ENCODE assay signal across 34 mouse cellular contexts in genomic region chr6:128641116-128641716, GRCm38 (mm10). TPM values are rescaled to one million over a fixed set of nuclear protein-coding genes. Genes with fewer than 3 reads are reported as not detected.
DNase-seq lines count a peak whose midpoint lies in the region; ATAC-seq and TF ChIP-seq lines count a peak whose summit lies in the region.
"Had no signal": no experiment of that assay in that cellular context is flagged by ENCODE, and none has a peak within 500 bp of the region (broad histone marks: within the 10 kb centered on the region; RNA-seq: fewer than 3 reads in every experiment).

No protein-coding gene starts in this region.

- no peaks in the 10 kb centered on the region for H3K36me3 ChIP-seq in intestine, postnatal 0 days (ENCODE audit: control insufficient read depth, insufficient read depth)
- 0 out of 2 replicates have a peak, but pooled peaks cover 1% of the 10 kb centered on the region for H3K36me3 ChIP-seq in small intestine, adult 2 months (ENCODE audit: control insufficient read depth, insufficient read depth, low read length)
- H3K36me3 ChIP-seq: embryonic facial prominence, embryonic 10.5 days; embryonic facial prominence, embryonic 13.5 days; forebrain, embryonic 12.5 days; forebrain, embryonic 15.5 days; G1E; heart, embryonic 10.5 days; heart, embryonic 13.5 days; hindbrain, embryonic 12.5 days had no signal

- no peaks in the 10 kb centered on the region; the same call in 1 of the 2 replicates for H3K9me3 ChIP-seq in intestine, postnatal 0 days (ENCODE audit: control insufficient read depth)
- H3K9me3 ChIP-seq: embryonic facial prominence, embryonic 10.5 days; embryonic facial prominence, embryonic 13.5 days; forebrain, embryonic 12.5 days; heart, embryonic 10.5 days; hindbrain, embryonic 12.5 days had no signal

- H3K9ac ChIP-seq in intestine, postnatal 0 days (ENCODE audit: low read depth, low read length): no peak overlapping the region
- H3K9ac ChIP-seq: embryonic facial prominence, embryonic 13.5 days; forebrain, embryonic 12.5 days; forebrain, embryonic 15.5 days; heart, embryonic 13.5 days; hindbrain, embryonic 12.5 days had no signal

- no peak for TF ChIP-seq CTCF in intestine, postnatal 0 days (IDR thresholded peaks at IDR 0.05; ENCODE audit: low read depth)
- no peak for TF ChIP-seq CTCF in small intestine, adult 2 months (IDR thresholded peaks at IDR 0.05; ENCODE audit: extremely low read depth, insufficient read length, insufficient replicate concordance, low read depth, low read length)

- ATAC-seq in frontal cortex, adult (ENCODE audit: low TSS enrichment): peak; percentile 57
- peak; percentile 39; the same call in 1 of the 2 replicates for ATAC-seq in common myeloid progenitor, adult 5-6 weeks (replicated peaks; ENCODE audit: low read depth, poor library complexity, severe bottlenecking)
- peak; percentile 93 for ATAC-seq in intestine, postnatal 0 days
- ATAC-seq: forebrain, embryonic 15.5 days; hindbrain, embryonic 16.5 days had no signal

- no peak for DNase-seq in frontal cortex, adult 2 months (ENCODE audit: extremely low spot score in 1 of 2, low spot score in 1 of 2)
- no peak for DNase-seq in right cerebral cortex, postnatal 4 days
- DNase-seq in Muller cell, postnatal 12 days (ENCODE audit: inconsistent ontology term): no peak
- DNase-seq: adrenal gland, adult 2 months; adrenal gland, postnatal 14 days; B cell, adult 2 months; cerebellum, adult 11-12 months; cerebellum, adult 8-10 months; cerebellum, postnatal 25 days; embryo, embryonic 11 days; gastrocnemius, adult 2 months; gastrocnemius, postnatal 25 days; heart, adult 2 months; kidney, adult 11 months had no signal

- no peaks in the 10 kb centered on the region for H3K27me3 ChIP-seq in intestine, postnatal 0 days (replicated peaks; ENCODE audit: control insufficient read depth, insufficient read depth, low read length)
- no peaks in the 10 kb centered on the region for H3K27me3 ChIP-seq in small intestine, adult 2 months (ENCODE audit: control insufficient read depth, insufficient read depth, low read length)
- H3K27me3 ChIP-seq: CH12.LX; embryonic facial prominence, embryonic 13.5 days; forebrain, embryonic 12.5 days; forebrain, embryonic 15.5 days; heart, embryonic 13.5 days; hindbrain, embryonic 12.5 days had no signal

- no peak overlapping the region for H3K4me2 ChIP-seq in intestine, postnatal 0 days (replicated peaks; ENCODE audit: low read depth)
- H3K4me2 ChIP-seq: embryonic facial prominence, embryonic 13.5 days; forebrain, embryonic 12.5 days; forebrain, embryonic 15.5 days; heart, embryonic 13.5 days; hindbrain, embryonic 12.5 days had no signal

- peak overlapping the region; percentile 88 for H3K27ac ChIP-seq in intestine, postnatal 0 days (ENCODE audit: low read depth, low read length)
- H3K27ac ChIP-seq in small intestine, adult 2 months (ENCODE audit: insufficient read depth, low read depth, low read length): peak overlapping the region; percentile 100
- H3K27ac ChIP-seq: embryonic facial prominence, embryonic 10.5 days; embryonic facial prominence, embryonic 13.5 days; forebrain, embryonic 12.5 days; forebrain, embryonic 15.5 days; gastrocnemius, adult 2 months; heart, adult 2 months; heart, embryonic 10.5 days; heart, embryonic 13.5 days; hindbrain, embryonic 12.5 days had no signal

- WGBS in intestine, postnatal 0 days: 34% methylated on average over 2 of the region's 2 CpGs
- 31% methylated on average over 2 of the region's 2 CpGs for whole genome bisulfite sequencing in small intestine, adult 2 months

- no peak overlapping the region for H3K4me3 ChIP-seq in intestine, postnatal 0 days (ENCODE audit: low read depth, low read length)
- H3K4me3 ChIP-seq in small intestine, adult 2 months (ENCODE audit: low read depth, low read length): no peak overlapping the region
- H3K4me3 ChIP-seq: embryonic facial prominence, embryonic 10.5 days; embryonic facial prominence, embryonic 13.5 days; erythroblast, embryonic 14.5 days; forebrain, embryonic 12.5 days; forebrain, embryonic 15.5 days; gastrocnemius, adult 2 months; heart, adult 2 months; heart, embryonic 10.5 days; heart, embryonic 13.5 days; hindbrain, embryonic 12.5 days had no signal

- no peaks in the 10 kb centered on the region; the same call in 1 of the 2 replicates for H3K4me1 ChIP-seq in intestine, postnatal 0 days (replicated peaks; ENCODE audit: control insufficient read depth, insufficient read depth, low read length)
- peaks cover 20% of the 10 kb centered on the region; the same call in 1 of the 2 replicates for H3K4me1 ChIP-seq in small intestine, adult 2 months (ENCODE audit: control insufficient read depth, insufficient read depth, insufficient read length, low read length)
- H3K4me1 ChIP-seq: embryonic facial prominence, embryonic 10.5 days; embryonic facial prominence, embryonic 13.5 days; forebrain, embryonic 12.5 days; forebrain, embryonic 15.5 days; heart, embryonic 10.5 days; heart, embryonic 13.5 days; hindbrain, embryonic 12.5 days had no signal

- no peak; the same call in 1 of the 2 replicates for TF ChIP-seq POLR2A in small intestine, adult 2 months (IDR thresholded peaks at IDR 0.05; ENCODE audit: low read depth, low read length)

RNA-seq across cellular contexts. Expression of gene Klrb1a, which starts 17.9 kb away (rescaled TPM):
- polyA plus RNA-seq in frontal cortex, adult 2 months (2012; rRNA removed): not detected in 2 replicates
- not detected in 2 replicates for total RNA-seq in common myeloid progenitor, adult 5-6 weeks (2017)
- polyA plus RNA-seq in intestine, postnatal 0 days (2015; fragmentation: Nextera tagmentation; extraction: Ambion mirVana): not detected in 2 replicates
- polyA plus RNA-seq in small intestine, adult 2 months (2012; rRNA removed): 0.24 TPM in 1 of 2 replicates, not detected in the other
- total RNA-seq: adrenal gland, adult 2 months; adrenal gland, postnatal 14 days; adrenal gland, postnatal 4 days; CH12.LX; gastrocnemius, adult 2 months; gastrocnemius, postnatal 25 days; heart, adult 2 months; heart, postnatal 25 days had no signal
- polyA plus RNA-seq: cortical plate, adult 2 months; embryonic facial prominence, embryonic 10.5 days; embryonic facial prominence, embryonic 13.5 days; erythroblast, embryonic 14.5 days; forebrain, embryonic 12.5 days; forebrain, embryonic 15.5 days; G1E; heart, embryonic 10.5 days; heart, embryonic 13.5 days; hindbrain, embryonic 12.5 days; hindbrain, embryonic 16.5 days had no signal

RNA-seq across cellular contexts. Expression of gene Clec2h, which starts 21.0 kb away (rescaled TPM):
- polyA plus RNA-seq in frontal cortex, adult 2 months (2012; rRNA removed): 0.06 TPM in 1 of 2 replicates, not detected in the other
- not detected in 2 replicates for total RNA-seq in common myeloid progenitor, adult 5-6 weeks (2017)
- polyA plus RNA-seq in intestine, postnatal 0 days (2015; fragmentation: Nextera tagmentation; extraction: Ambion mirVana): 169 and 175 TPM in 2 replicates
- 54.1 and 189 TPM in 2 replicates for polyA plus RNA-seq in small intestine, adult 2 months (2012; rRNA removed)
- total RNA-seq: CH12.LX; gastrocnemius, adult 2 months; gastrocnemius, postnatal 25 days; hematopoietic stem cell, adult 5-6 weeks had no signal
- polyA plus RNA-seq: adrenal gland, adult 2 months; brain, embryonic 14.5 days; cortical plate, adult 2 months; embryonic facial prominence, embryonic 10.5 days; embryonic facial prominence, embryonic 13.5 days; erythroblast, embryonic 14.5 days; forebrain, embryonic 12.5 days; forebrain, embryonic 15.5 days; G1E; heart, adult 2 months; heart, embryonic 10.5 days; heart, embryonic 13.5 days; hindbrain, embryonic 12.5 days; hindbrain, embryonic 16.5 days had no signal

RNA-seq across cellular contexts. Expression of gene A2ml1, which starts 59.8 kb away (rescaled TPM):
- 16.5 and 18.7 TPM in 2 replicates for polyA plus RNA-seq in frontal cortex, adult 2 months (2012; rRNA removed)
- total RNA-seq in common myeloid progenitor, adult 5-6 weeks (2017): not detected in 2 replicates
- polyA plus RNA-seq in intestine, postnatal 0 days (2015; fragmentation: Nextera tagmentation; extraction: Ambion mirVana): 1.0 and 2.0 TPM in 2 replicates
- 0.03 and 0.34 TPM in 2 replicates for polyA plus RNA-seq in small intestine, adult 2 months (2012; rRNA removed)
- total RNA-seq: adrenal gland, adult 2 months; CH12.LX; gastrocnemius, adult 2 months; gastrocnemius, postnatal 25 days; heart, adult 2 months; heart, postnatal 25 days; hematopoietic stem cell, adult 5-6 weeks had no signal
- polyA plus RNA-seq: adrenal gland, adult 2 months; embryonic facial prominence, embryonic 10.5 days; erythroblast, embryonic 14.5 days; G1E; hindbrain, embryonic 12.5 days had no signal

Comparison
In these comparisons a context has a peak if more than half of its experiments do, and no peak if none do; other contexts are left out.
1. ATAC-seq: peak in every context shown above with its lines; median percentile 93 in intestine, postnatal 0 days; 57 in frontal cortex, adult; 39 in common myeloid progenitor, adult 5-6 weeks.
2. RNA of gene Clec2h, which starts 21.0 kb away (polyA plus RNA-seq): 54.1 to 189 TPM in small intestine, adult 2 months and 169 to 175 TPM in intestine, postnatal 0 days; 0.06 TPM in frontal cortex, adult 2 months; every median in the first group is over 10 times any median in the second.